Mouse (Mus musculus): ENCODE data around the gene Rhbdd3.

DNA sequence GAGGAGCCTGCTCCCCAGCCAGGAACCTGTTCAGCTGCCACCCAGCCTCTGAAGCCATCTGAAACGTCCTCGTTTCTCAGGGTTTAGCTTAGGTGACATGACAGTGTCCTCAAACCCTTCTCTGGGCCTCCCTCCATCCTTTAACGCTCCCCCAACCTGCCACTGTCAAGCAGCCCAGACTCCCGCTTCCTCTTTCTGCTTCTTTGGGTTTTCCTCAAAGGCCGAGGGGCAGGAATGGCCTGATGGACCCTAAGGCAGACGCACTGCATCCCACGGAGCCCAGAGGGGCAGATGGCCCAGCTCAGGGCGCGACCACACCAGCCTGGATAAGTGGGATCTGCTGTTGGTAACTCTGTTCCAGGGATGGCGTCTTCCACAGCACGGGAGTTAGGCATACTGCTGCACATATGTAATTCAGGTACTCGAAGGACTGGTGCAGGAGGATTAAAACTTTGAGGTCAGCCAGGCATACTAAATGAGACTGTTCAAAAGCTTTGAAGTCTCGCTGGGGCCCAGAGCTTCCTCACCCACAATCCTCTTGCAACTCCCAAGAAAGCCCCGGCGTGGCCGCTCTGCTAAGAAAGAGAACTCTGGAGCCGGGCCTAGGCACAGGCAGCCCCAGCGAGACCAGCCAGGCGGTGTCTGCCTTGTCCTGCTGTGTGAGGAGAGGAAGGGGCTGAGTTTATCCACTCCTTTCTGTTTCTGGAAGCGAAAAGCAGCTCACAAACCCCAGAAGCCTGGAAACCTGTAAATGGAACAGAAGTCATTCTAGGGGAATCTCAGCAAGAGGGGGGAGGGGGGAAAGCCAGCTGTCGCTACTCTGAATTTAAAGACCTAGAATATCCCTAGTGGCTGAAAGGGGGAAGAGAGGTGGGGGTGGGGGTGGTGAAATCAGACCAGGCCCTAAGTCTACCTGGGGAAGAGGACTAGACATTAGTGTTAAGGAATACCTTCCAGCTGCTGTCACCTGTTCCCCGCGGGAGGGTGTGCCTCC, 42.5 kb upstream of the Rhbdd3 start:
- TF ChIP-seq CTCF (IDR thresholded peaks at IDR 0.05; ENCODE audit: low read depth) (no peak), EP300 (IDR thresholded peaks at IDR 0.05; ENCODE audit: low read depth) (no peak)
